Mouse (Mus musculus) spleen, adult 2 months (tissue): Measurements from ENCODE around the gene Gm17455.

Experiments
- CTCF ChIP-seq: fragments of 200-500 bp; IDR thresholded peaks from 2 replicates; pipeline ENCODE4 v1.5.1; 2011; ENCODE audit warnings: mild to moderate bottlenecking, inconsistent platforms; ENCODE audit not compliant: insufficient read depth, insufficient read length, insufficient replicate concordance; ENCODE audit errors: extremely low read depth
- POLR2A ChIP-seq: fragments of 200-500 bp; IDR thresholded peaks from 2 replicates; pipeline ENCODE4 v1.6.1; 2011; ENCODE audit warnings: low read depth, low read length, inconsistent platforms

DNA sequence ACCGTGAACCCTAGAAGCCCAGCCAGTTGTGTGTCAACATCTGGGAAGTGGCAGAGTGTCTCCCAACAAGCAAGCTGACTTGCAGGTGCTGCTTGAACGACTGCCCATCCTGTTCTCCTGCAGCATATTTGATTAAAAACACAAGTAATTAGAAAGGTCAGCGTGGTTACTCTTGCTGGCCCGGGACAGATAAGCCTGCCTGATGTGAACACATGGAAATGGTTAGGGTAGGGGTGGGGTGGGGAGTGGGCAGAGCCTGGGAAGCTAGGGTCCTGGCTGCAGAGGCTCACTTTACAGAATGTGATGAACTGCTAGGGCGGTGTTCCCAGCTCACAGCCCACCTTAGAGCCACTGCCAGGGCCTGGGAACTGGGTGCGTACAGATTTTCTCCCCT is 26.0 kb upstream of the Gm17455 start:
- TF ChIP-seq POLR2A = no peak
- TF ChIP-seq CTCF = no peak
